Mouse (Mus musculus): ENCODE results near the gene Olfr209. TPM values are rescaled to one million over a fixed set of nuclear protein-coding genes. Genes with fewer than 3 reads are reported as not detected.

The Olfr209 gene
- not detected for polyA plus RNA-seq (2017; shearing (Covaris generic))

GRCm38 (mm10) chr16:59363893-59364292 is at the start of gene Olfr209:
Gene Olfr209 (minus strand): TSS chr16:59363993.

DNA sequence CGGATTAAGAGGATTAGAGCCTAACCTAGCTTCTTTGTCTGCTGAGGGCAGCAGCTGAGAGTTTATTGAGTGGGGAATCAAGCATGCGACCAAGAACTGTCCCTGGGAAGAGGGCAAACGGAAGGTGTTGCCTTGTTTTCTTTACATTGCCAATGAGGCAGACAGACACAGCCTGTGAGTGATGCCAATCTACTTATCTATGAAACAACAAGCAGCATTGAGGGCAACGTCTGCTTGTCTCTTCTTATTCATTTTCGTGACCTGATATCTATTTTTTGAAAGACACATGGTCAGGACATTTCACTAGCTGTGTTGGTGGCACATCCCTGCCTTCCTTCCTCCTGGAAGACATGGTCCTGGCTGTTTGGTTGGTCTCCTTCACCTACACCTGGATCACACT is 43.2 kb upstream of the Olfr209 start, which contains the start of gene Gabrr3:
Gene Gabrr3, plus strand, starts transcription at position 301 of the 400 bp plus-strand sequence.

GRCm38 (mm10) chr16:59349146-59349545 is 14.6 kb downstream of the Olfr209 start, which contains the start of gene Olfr206:
Gene Olfr206 (minus strand): TSS chr16:59349246.

DNA sequence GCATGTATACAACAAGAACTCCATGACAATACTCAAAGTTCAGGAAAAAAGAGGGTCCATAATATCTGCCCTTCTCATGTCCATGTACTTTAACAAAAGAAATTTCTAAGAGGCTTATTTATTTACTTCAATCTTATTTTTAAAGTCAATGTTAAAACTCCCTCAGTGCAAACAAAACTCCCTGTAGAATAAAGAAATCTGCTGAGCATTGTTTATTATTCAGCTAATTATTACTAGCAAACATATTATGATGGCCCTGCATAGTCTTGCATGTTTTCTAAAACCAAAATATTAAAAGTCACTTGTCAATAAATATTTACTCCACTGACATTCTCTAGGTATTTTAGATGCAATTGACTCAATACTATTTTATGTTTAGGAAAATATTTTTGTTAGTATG is 32.8 kb downstream of the Olfr209 start, which contains the start of gene Olfr205:
Gene Olfr205, minus strand, starts transcription at position 101 of the 400 bp plus-strand sequence.

DNA sequence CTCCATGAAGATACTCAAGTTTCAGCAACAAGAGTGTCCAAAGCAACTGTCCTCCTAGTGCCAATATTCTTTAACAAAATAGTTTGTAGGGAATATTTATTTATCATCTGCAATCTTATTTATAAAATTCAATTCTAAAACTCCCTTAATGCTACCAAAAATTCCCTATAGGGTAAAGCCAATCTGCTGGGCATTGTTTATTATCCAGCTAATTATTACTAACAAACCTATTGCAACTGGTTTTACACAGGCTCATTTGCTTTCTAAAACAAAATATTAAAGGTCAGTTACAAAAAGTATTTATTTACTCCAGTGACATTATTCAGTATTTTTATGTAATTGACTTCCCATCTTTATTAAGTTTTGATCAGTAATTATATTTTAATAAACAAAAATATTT is 45.6 kb downstream of the Olfr209 start, which contains the start of gene Olfr204:
Gene Olfr204, minus strand, starts transcription at position 101 of the 400 bp plus-strand sequence.

Other genes starting within 250 kb of the Olfr209 start
- gene Olfr194, start 242.9 kb downstream of the Olfr209 start, polyA plus RNA-seq (2017; shearing (Covaris generic)) = not detected
- gene Olfr195, start 216.9 kb downstream of the Olfr209 start, polyA plus RNA-seq (2017; shearing (Covaris generic)) = not detected
- gene Olfr196, start 193.5 kb downstream of the Olfr209 start, polyA plus RNA-seq (2017; shearing (Covaris generic)) = not detected
- gene Olfr198, start 160.5 kb downstream of the Olfr209 start, polyA plus RNA-seq (2017; shearing (Covaris generic)) = not detected
- not detected for gene Olfr199, start 144.2 kb downstream of the Olfr209 start, polyA plus RNA-seq (2017; shearing (Covaris generic))
- gene Olfr201, start 91.4 kb downstream of the Olfr209 start, polyA plus RNA-seq (2017; shearing (Covaris generic)) = not detected
- not detected for gene Olfr202, start 77.2 kb downstream of the Olfr209 start, polyA plus RNA-seq (2017; shearing (Covaris generic))
- not detected for gene Olfr203, start 65.1 kb downstream of the Olfr209 start, polyA plus RNA-seq (2017; shearing (Covaris generic))
- not detected for gene Olfr204, start 45.7 kb downstream of the Olfr209 start, polyA plus RNA-seq (2017; shearing (Covaris generic))
- gene Olfr205, start 32.9 kb downstream of the Olfr209 start, polyA plus RNA-seq (2017; shearing (Covaris generic)) = not detected
- not detected for gene Olfr206, start 14.7 kb downstream of the Olfr209 start, polyA plus RNA-seq (2017; shearing (Covaris generic))
- not detected for gene Gabrr3, start 43.3 kb upstream of the Olfr209 start, polyA plus RNA-seq (2017; shearing (Covaris generic))
- gene Riox2, start 107.8 kb upstream of the Olfr209 start, polyA plus RNA-seq (2017; shearing (Covaris generic)) = 49.8 TPM
- 6.4 TPM for gene Crybg3, start 237.0 kb upstream of the Olfr209 start, polyA plus RNA-seq (2017; shearing (Covaris generic))